Mouse (Mus musculus): ENCODE results near the gene Nck2. TPM values are rescaled to one million over a fixed set of nuclear protein-coding genes. Genes with fewer than 3 reads are reported as not detected.
"Not testable (repeated sequence)": the region's sequence is repeated elsewhere in the genome, so short reads cannot be mapped to it uniquely, and the experiment has no call there.

Nck2 gene
- polyA plus RNA-seq, 1 experiment from 2014 or later = 6.0 TPM

GRCm38 (mm10) chr1:43547644-43548043, 103.3 kb downstream of the Nck2 start:
- no peak overlapping the region for H3K27ac ChIP-seq (ENCODE audit: low read depth)
- H3K4me3 ChIP-seq (ENCODE audit: low read depth, low read length) = no peak overlapping the region
- no peaks in the 10 kb centered on the region for H3K36me3 ChIP-seq (replicated peaks; ENCODE audit: insufficient read depth, low read length)
- H3K4me1 ChIP-seq (ENCODE audit: insufficient read depth) = peaks cover 7% of the 10 kb centered on the region; the same call in 1 of the 2 replicates
- H3K27me3 ChIP-seq (ENCODE audit: insufficient read depth, low read length) = no peaks in the 10 kb centered on the region
- no peaks in the 10 kb centered on the region for H3K9me3 ChIP-seq (ENCODE audit: low read length)
- H3K4me2 ChIP-seq (ENCODE audit: low read depth, low read length) = peak overlapping the region; percentile 40
- no peak for TF ChIP-seq CTCF (IDR thresholded peaks at IDR 0.05; ENCODE audit: low read depth)
- peak; percentile 82 for TF ChIP-seq EP300 (IDR thresholded peaks at IDR 0.05; ENCODE audit: low read depth)
- DNase-seq = no peak
- WGBS (ENCODE audit: insufficient replicate concordance) = 37% methylated on average over 2 of the region's 2 CpGs
- peak; percentile 70 for ATAC-seq
- H3K9ac ChIP-seq (replicated peaks) = no peak overlapping the region; the same call in 1 of the 2 replicates

GRCm38 (mm10) chr1:43548749-43549148, 104.4 kb downstream of the Nck2 start:
- Histone ChIP-seq H3K36me3 (replicated peaks; ENCODE audit: insufficient read depth, low read length) (no peaks in the 10 kb centered on the region), H3K4me2 (ENCODE audit: low read depth, low read length) (no peak overlapping the region), H3K9me3 (ENCODE audit: low read length) (no peaks in the 10 kb centered on the region), H3K27me3 (ENCODE audit: insufficient read depth, low read length) (no peaks in the 10 kb centered on the region), H3K27ac (ENCODE audit: low read depth) (no peak overlapping the region), H3K4me1 (ENCODE audit: insufficient read depth) (peaks cover 7% of the 10 kb centered on the region; the same call in 1 of the 2 replicates), H3K9ac (replicated peaks) (no peak overlapping the region), H3K4me3 (ENCODE audit: low read depth, low read length) (no peak overlapping the region)
- TF ChIP-seq CTCF (IDR thresholded peaks at IDR 0.05; ENCODE audit: low read depth) = no peak
- TF ChIP-seq EP300 (IDR thresholded peaks at IDR 0.05; ENCODE audit: low read depth) = no peak
- WGBS (ENCODE audit: insufficient replicate concordance) = 82% methylated on average over 5 of the region's 5 CpGs
- no peak for DNase-seq
- no peak for ATAC-seq

- DNase-seq (no peak), ATAC-seq (no peak)
- Histone ChIP-seq H3K4me3 (ENCODE audit: low read depth, low read length) (no peak overlapping the region), H3K9me3 (ENCODE audit: low read length) (no peaks in the 10 kb centered on the region), H3K27ac (ENCODE audit: low read depth) (no peak overlapping the region), H3K27me3 (ENCODE audit: insufficient read depth, low read length) (no peaks in the 10 kb centered on the region), H3K36me3 (replicated peaks; ENCODE audit: insufficient read depth, low read length) (0 out of 2 replicates have a peak, but pooled peaks cover 2% of the 10 kb centered on the region), H3K9ac (replicated peaks) (no peak overlapping the region), H3K4me2 (ENCODE audit: low read depth, low read length) (no peak overlapping the region), H3K4me1 (ENCODE audit: insufficient read depth) (peaks cover 7% of the 10 kb centered on the region; the same call in 1 of the 2 replicates)
- TF ChIP-seq EP300 (IDR thresholded peaks at IDR 0.05; ENCODE audit: low read depth) (no peak), CTCF (IDR thresholded peaks at IDR 0.05; ENCODE audit: low read depth) (no peak)
- 89% methylated on average over 3 of the region's 3 CpGs for WGBS (ENCODE audit: insufficient replicate concordance)
Measured at GRCm38 (mm10) chr1:43550525-43550924, 106.1 kb downstream of the Nck2 start.

GRCm38 (mm10) chr1:43553989-43554679, 109.8 kb downstream of the Nck2 start:
- DNase-seq; H3K4me2 ChIP-seq (ENCODE audit: low read depth, low read length); H3K4me3 ChIP-seq (ENCODE audit: low read depth, low read length); H3K4me1 ChIP-seq (ENCODE audit: insufficient read depth); ATAC-seq; H3K27ac ChIP-seq (ENCODE audit: low read depth); H3K9me3 ChIP-seq (ENCODE audit: low read length); H3K36me3 ChIP-seq (replicated peaks; ENCODE audit: insufficient read depth, low read length); H3K27me3 ChIP-seq (ENCODE audit: insufficient read depth, low read length); H3K9ac ChIP-seq (replicated peaks): not testable (repeated sequence)
- 83% methylated on average over 37 of the region's 37 CpGs for WGBS (ENCODE audit: insufficient replicate concordance)

- H3K9me3 ChIP-seq (ENCODE audit: low read length) = no peaks in the 10 kb centered on the region
- no peak for ATAC-seq
- WGBS (ENCODE audit: insufficient replicate concordance) = 62% methylated on average over 12 of the region's 12 CpGs
- H3K4me1 ChIP-seq (ENCODE audit: insufficient read depth) = peaks cover 13% of the 10 kb centered on the region
- peaks cover 6% of the 10 kb centered on the region; the same call in 1 of the 2 replicates for H3K36me3 ChIP-seq (replicated peaks; ENCODE audit: insufficient read depth, low read length)
- TF ChIP-seq CTCF (IDR thresholded peaks at IDR 0.05; ENCODE audit: low read depth) (no peak), EP300 (IDR thresholded peaks at IDR 0.05; ENCODE audit: low read depth) (no peak)
- H3K4me3 ChIP-seq (ENCODE audit: low read depth, low read length) = no peak overlapping the region
- H3K27ac ChIP-seq (ENCODE audit: low read depth) = no peak overlapping the region
- no peak for DNase-seq
- H3K27me3 ChIP-seq (ENCODE audit: insufficient read depth, low read length) = no peaks in the 10 kb centered on the region
- no peak overlapping the region for H3K9ac ChIP-seq (replicated peaks)
- H3K4me2 ChIP-seq (ENCODE audit: low read depth, low read length) = no peak overlapping the region
Measured at GRCm38 (mm10) chr1:43555222-43555974, 111.0 kb downstream of the Nck2 start.

- Histone ChIP-seq H3K4me1 (ENCODE audit: insufficient read depth) (peaks cover 16% of the 10 kb centered on the region), H3K27ac (ENCODE audit: low read depth) (no peak overlapping the region; the same call in 1 of the 2 replicates), H3K9me3 (ENCODE audit: low read length) (no peaks in the 10 kb centered on the region), H3K4me3 (ENCODE audit: low read depth, low read length) (no peak overlapping the region), H3K27me3 (ENCODE audit: insufficient read depth, low read length) (no peaks in the 10 kb centered on the region), H3K4me2 (ENCODE audit: low read depth, low read length) (no peak overlapping the region), H3K9ac (replicated peaks) (no peak overlapping the region), H3K36me3 (replicated peaks; ENCODE audit: insufficient read depth, low read length) (peaks cover 6% of the 10 kb centered on the region; the same call in 1 of the 2 replicates)
- WGBS (ENCODE audit: insufficient replicate concordance) = 45% methylated on average over 3 of the region's 3 CpGs
- ATAC-seq (no peak), DNase-seq (no peak)
- TF ChIP-seq EP300 (IDR thresholded peaks at IDR 0.05; ENCODE audit: low read depth) (no peak), CTCF (IDR thresholded peaks at IDR 0.05; ENCODE audit: low read depth) (no peak)
Measured at GRCm38 (mm10) chr1:43558329-43558728, 114.0 kb downstream of the Nck2 start.

Measured in liver, postnatal 0 days (tissue).